Mouse (Mus musculus) liver, postnatal 0 days (tissue): ENCODE measurements around the gene Pdia4.

Source experiments
- CTCF ChIP-seq: sonication (generic); IDR thresholded peaks from 2 replicates; pipeline ENCODE4 v1.5.1; 2016; ENCODE audit warnings: antibody characterized with exemption, low read depth
- EP300 ChIP-seq: IDR thresholded peaks from 2 replicates; pipeline ENCODE4 v1.6.1; 2016; ENCODE audit warnings: antibody characterized with exemption, low read depth, mild to moderate bottlenecking

- TF ChIP-seq CTCF = no peak
- TF ChIP-seq EP300 = no peak
These were observed 20.7 kb downstream of the Pdia4 start for GRCm38 (mm10) chr6:47792533-47792932.
